ENCODE assay signal across 28 mouse cellular contexts in genomic region chr2:158929507-158929906, GRCm38 (mm10).
DNase-seq lines count a peak whose midpoint lies in the region; ATAC-seq lines count a peak whose summit lies in the region.
"Had no signal": no experiment of that assay in that cellular context is flagged by ENCODE, and none has a peak within 500 bp of the region (broad histone marks: within the 10 kb centered on the region; RNA-seq: fewer than 3 reads in every experiment).

No protein-coding gene starts in this region.

- 48% methylated on average over 9 of the region's 9 CpGs for WGBS in forebrain, embryonic 14.5 days
- 60% methylated on average over 9 of the region's 9 CpGs for WGBS in forebrain, embryonic 13.5 days
- 76% methylated on average over 9 of the region's 9 CpGs for WGBS in midbrain, embryonic 10.5 days
- 19% methylated on average over 9 of the region's 9 CpGs for WGBS in midbrain, embryonic 15.5 days
- WGBS in midbrain, embryonic 12.5 days = 41% methylated on average over 9 of the region's 9 CpGs
- 16% methylated on average over 9 of the region's 9 CpGs for WGBS in midbrain, embryonic 16.5 days

- no peaks in the 10 kb centered on the region for H3K9me3 ChIP-seq in forebrain, embryonic 14.5 days (replicated peaks; ENCODE audit: control insufficient read depth, low read length)
- H3K9me3 ChIP-seq in forebrain, embryonic 13.5 days (replicated peaks) = no peaks in the 10 kb centered on the region
- no peaks in the 10 kb centered on the region for H3K9me3 ChIP-seq in midbrain, embryonic 10.5 days (replicated peaks)
- H3K9me3 ChIP-seq in midbrain, embryonic 15.5 days = no peaks in the 10 kb centered on the region
- H3K9me3 ChIP-seq in midbrain, embryonic 12.5 days = no peaks in the 10 kb centered on the region
- H3K9me3 ChIP-seq in midbrain, embryonic 16.5 days (replicated peaks; ENCODE audit: control insufficient read depth, low read length, poor library complexity, severe bottlenecking) = no peaks in the 10 kb centered on the region
- H3K9me3 ChIP-seq: embryonic facial prominence, embryonic 10.5 days; embryonic facial prominence, embryonic 13.5 days; forebrain, embryonic 15.5 days; heart, embryonic 10.5 days had no signal

- no peak overlapping the region for H3K4me2 ChIP-seq in forebrain, embryonic 14.5 days (ENCODE audit: low read length)
- no peak overlapping the region for H3K4me2 ChIP-seq in forebrain, embryonic 13.5 days
- no peak overlapping the region for H3K4me2 ChIP-seq in midbrain, embryonic 15.5 days
- no peak overlapping the region for H3K4me2 ChIP-seq in midbrain, embryonic 12.5 days (replicated peaks)
- H3K4me2 ChIP-seq in midbrain, embryonic 16.5 days (ENCODE audit: low read length) = no peak overlapping the region
- H3K4me2 ChIP-seq: embryonic facial prominence, embryonic 13.5 days; forebrain, embryonic 15.5 days; hindbrain, embryonic 14.5 days had no signal

- H3K4me1 ChIP-seq in forebrain, embryonic 14.5 days (ENCODE audit: control insufficient read depth, insufficient read depth, low read length) = no peaks in the 10 kb centered on the region
- H3K4me1 ChIP-seq in forebrain, embryonic 13.5 days = 0 out of 2 replicates have a peak, but pooled peaks cover 12% of the 10 kb centered on the region
- peaks cover 12% of the 10 kb centered on the region; the same call in 1 of the 2 replicates for H3K4me1 ChIP-seq in midbrain, embryonic 10.5 days
- H3K4me1 ChIP-seq in midbrain, embryonic 15.5 days = peaks cover 12% of the 10 kb centered on the region
- peaks cover 5% of the 10 kb centered on the region; the same call in 1 of the 2 replicates for H3K4me1 ChIP-seq in midbrain, embryonic 12.5 days
- no peaks in the 10 kb centered on the region for H3K4me1 ChIP-seq in midbrain, embryonic 16.5 days (ENCODE audit: control insufficient read depth, insufficient read depth, low read length)
- H3K4me1 ChIP-seq: embryonic facial prominence, embryonic 10.5 days; embryonic facial prominence, embryonic 13.5 days; heart, embryonic 10.5 days had no signal

- peak; percentile 27 for DNase-seq in forebrain, embryonic 14.5 days (ENCODE audit: low spot score)
- DNase-seq in midbrain, embryonic 10.5 days (ENCODE audit: low spot score) = no peak
- DNase-seq in kidney, adult 9 months = no peak
- no peak for DNase-seq in embryo, embryonic 10 days (ENCODE audit: low spot score)
- DNase-seq: adrenal gland, postnatal 10 days; adrenal gland, postnatal 36 days; cerebellum, adult 11 months; cerebellum, adult 2 months; cerebellum, adult 9-11 months; cerebellum, postnatal 25 days; embryo, embryonic 11 days; gastrocnemius, postnatal 10 days; gastrocnemius, postnatal 36 days; heart, adult 2 months had no signal

- ATAC-seq in forebrain, embryonic 14.5 days = no peak
- ATAC-seq in forebrain, embryonic 13.5 days = no peak
- no peak for ATAC-seq in midbrain, embryonic 15.5 days (replicated peaks)
- ATAC-seq in midbrain, embryonic 12.5 days (ENCODE audit: low FRiP score, low read depth) = peak; percentile 70
- 0 out of 2 replicates have a peak, but pooled peaks have one; percentile 42 for ATAC-seq in midbrain, embryonic 16.5 days
- ATAC-seq: forebrain, embryonic 15.5 days; hindbrain, postnatal 0 days; inflammation-experienced regulatory T-cells, adult 6 months; Patski had no signal

- H3K4me3 ChIP-seq in forebrain, embryonic 14.5 days (ENCODE audit: low read depth, low read length) = no peak overlapping the region
- H3K4me3 ChIP-seq in forebrain, embryonic 13.5 days = no peak overlapping the region
- H3K4me3 ChIP-seq in midbrain, embryonic 10.5 days = no peak overlapping the region
- H3K4me3 ChIP-seq in midbrain, embryonic 15.5 days = no peak overlapping the region
- no peak overlapping the region for H3K4me3 ChIP-seq in midbrain, embryonic 12.5 days
- H3K4me3 ChIP-seq in midbrain, embryonic 16.5 days (ENCODE audit: low read depth, low read length) = no peak overlapping the region
- H3K4me3 ChIP-seq: embryonic facial prominence, embryonic 10.5 days; embryonic facial prominence, embryonic 13.5 days; erythroblast, embryonic 14.5 days; forebrain, embryonic 15.5 days; heart, adult 2 months; heart, embryonic 10.5 days had no signal

- no peak overlapping the region for H3K27ac ChIP-seq in forebrain, embryonic 14.5 days (ENCODE audit: low read depth, low read length)
- no peak overlapping the region for H3K27ac ChIP-seq in forebrain, embryonic 13.5 days
- 0 out of 2 replicates have a peak overlapping the region, but pooled peaks have one; percentile 23 for H3K27ac ChIP-seq in midbrain, embryonic 10.5 days (replicated peaks)
- no peak overlapping the region for H3K27ac ChIP-seq in midbrain, embryonic 15.5 days
- H3K27ac ChIP-seq in midbrain, embryonic 12.5 days (replicated peaks) = 0 out of 2 replicates have a peak overlapping the region, but pooled peaks have one; percentile 12
- H3K27ac ChIP-seq in midbrain, embryonic 16.5 days (ENCODE audit: low read length) = no peak overlapping the region
- H3K27ac ChIP-seq: embryonic facial prominence, embryonic 10.5 days; embryonic facial prominence, embryonic 13.5 days; forebrain, embryonic 15.5 days; heart, adult 2 months; heart, embryonic 10.5 days; hindbrain, embryonic 14.5 days; hindbrain, postnatal 0 days had no signal

- H3K9ac ChIP-seq in forebrain, embryonic 14.5 days (ENCODE audit: low read length) = no peak overlapping the region
- no peak overlapping the region for H3K9ac ChIP-seq in forebrain, embryonic 13.5 days
- no peak overlapping the region for H3K9ac ChIP-seq in midbrain, embryonic 15.5 days
- no peak overlapping the region for H3K9ac ChIP-seq in midbrain, embryonic 12.5 days (replicated peaks)
- no peak overlapping the region for H3K9ac ChIP-seq in midbrain, embryonic 16.5 days (ENCODE audit: low read depth, low read length)
- H3K9ac ChIP-seq: embryonic facial prominence, embryonic 13.5 days; forebrain, embryonic 15.5 days; hindbrain, embryonic 14.5 days had no signal

- no peaks in the 10 kb centered on the region for H3K36me3 ChIP-seq in forebrain, embryonic 14.5 days (ENCODE audit: control insufficient read depth, insufficient read depth, low read length)
- H3K36me3 ChIP-seq in forebrain, embryonic 13.5 days (ENCODE audit: poor library complexity, severe bottlenecking) = no peaks in the 10 kb centered on the region
- no peaks in the 10 kb centered on the region for H3K36me3 ChIP-seq in midbrain, embryonic 10.5 days
- H3K36me3 ChIP-seq in midbrain, embryonic 15.5 days (replicated peaks) = no peaks in the 10 kb centered on the region
- H3K36me3 ChIP-seq in midbrain, embryonic 12.5 days = no peaks in the 10 kb centered on the region
- H3K36me3 ChIP-seq in midbrain, embryonic 16.5 days (ENCODE audit: control insufficient read depth, insufficient read depth, low read length) = no peaks in the 10 kb centered on the region
- H3K36me3 ChIP-seq: embryonic facial prominence, embryonic 10.5 days; embryonic facial prominence, embryonic 13.5 days; forebrain, embryonic 15.5 days; G1E; heart, embryonic 10.5 days had no signal

- H3K27me3 ChIP-seq in forebrain, embryonic 14.5 days (replicated peaks; ENCODE audit: control insufficient read depth, insufficient read depth, low read length) = no peaks in the 10 kb centered on the region
- no peaks in the 10 kb centered on the region for H3K27me3 ChIP-seq in forebrain, embryonic 13.5 days
- H3K27me3 ChIP-seq in midbrain, embryonic 10.5 days (ENCODE audit: low read depth, poor library complexity, severe bottlenecking) = no peaks in the 10 kb centered on the region
- H3K27me3 ChIP-seq in midbrain, embryonic 15.5 days (replicated peaks) = no peaks in the 10 kb centered on the region
- no peaks in the 10 kb centered on the region for H3K27me3 ChIP-seq in midbrain, embryonic 12.5 days
- no peaks in the 10 kb centered on the region for H3K27me3 ChIP-seq in midbrain, embryonic 16.5 days (ENCODE audit: control insufficient read depth, insufficient read depth, low read depth, low read length)
- H3K27me3 ChIP-seq: embryonic facial prominence, embryonic 13.5 days; forebrain, embryonic 15.5 days; Patski had no signal

Comparison
In these comparisons a context has a peak if more than half of its experiments do, and no peak if none do; other contexts are left out.
1. ATAC-seq: peak in midbrain, embryonic 12.5 days (single experiment) and midbrain, embryonic 16.5 days (single experiment); none in forebrain, embryonic 14.5 days (single experiment), forebrain, embryonic 13.5 days (single experiment) and midbrain, embryonic 15.5 days (single experiment).
2. H3K27ac ChIP-seq: peak in midbrain, embryonic 10.5 days (single experiment) and midbrain, embryonic 12.5 days (single experiment); none in forebrain, embryonic 14.5 days (single experiment), forebrain, embryonic 13.5 days (single experiment), midbrain, embryonic 15.5 days (single experiment) and midbrain, embryonic 16.5 days (single experiment).